Mouse (Mus musculus): ENCODE measurements around the gene Snrnp25.

- TF ChIP-seq SRF (IDR thresholded peaks at IDR 0.05; ENCODE audit: control insufficient read depth, insufficient read length, low read depth) (no peak), MYOD1 (IDR thresholded peaks at IDR 0.05; ENCODE audit: control insufficient read depth in 1 of 3, insufficient read length in 2 of 3, low read depth in 2 of 3) (no peak), POLR2A (IDR thresholded peaks at IDR 0.05; ENCODE audit: insufficient read length, low read depth) (peak; percentile 84), MAX (IDR thresholded peaks at IDR 0.05; ENCODE audit: low read depth) (no peak), USF1 (IDR thresholded peaks at IDR 0.05; ENCODE audit: low read depth) (no peak), REST (IDR thresholded peaks at IDR 0.05; ENCODE audit: insufficient read depth, insufficient read length) (no peak), E2F4 (IDR thresholded peaks at IDR 0.05; ENCODE audit: insufficient read depth) (no peak), POLR2AphosphoS2 (IDR thresholded peaks at IDR 0.05; ENCODE audit: insufficient read length, low read depth) (peak; percentile 83)
Observed at GRCm38 (mm10) chr11:32221951-32222409, 16.8 kb downstream of the Snrnp25 start, which contains the start of gene Rhbdf1.
